Mouse (Mus musculus) thymus, postnatal 25 days (tissue): ENCODE data around the gene Atp13a3.
"Not testable (repeated sequence)": the region's sequence is repeated elsewhere in the genome, so short reads cannot be mapped to it uniquely, and the experiment has no call there.

Experiments used
- DNase-seq: peaks from one replicate; pipeline ENCODE4 v3.0.0; 2022

Atp13a3 gene

DNA sequence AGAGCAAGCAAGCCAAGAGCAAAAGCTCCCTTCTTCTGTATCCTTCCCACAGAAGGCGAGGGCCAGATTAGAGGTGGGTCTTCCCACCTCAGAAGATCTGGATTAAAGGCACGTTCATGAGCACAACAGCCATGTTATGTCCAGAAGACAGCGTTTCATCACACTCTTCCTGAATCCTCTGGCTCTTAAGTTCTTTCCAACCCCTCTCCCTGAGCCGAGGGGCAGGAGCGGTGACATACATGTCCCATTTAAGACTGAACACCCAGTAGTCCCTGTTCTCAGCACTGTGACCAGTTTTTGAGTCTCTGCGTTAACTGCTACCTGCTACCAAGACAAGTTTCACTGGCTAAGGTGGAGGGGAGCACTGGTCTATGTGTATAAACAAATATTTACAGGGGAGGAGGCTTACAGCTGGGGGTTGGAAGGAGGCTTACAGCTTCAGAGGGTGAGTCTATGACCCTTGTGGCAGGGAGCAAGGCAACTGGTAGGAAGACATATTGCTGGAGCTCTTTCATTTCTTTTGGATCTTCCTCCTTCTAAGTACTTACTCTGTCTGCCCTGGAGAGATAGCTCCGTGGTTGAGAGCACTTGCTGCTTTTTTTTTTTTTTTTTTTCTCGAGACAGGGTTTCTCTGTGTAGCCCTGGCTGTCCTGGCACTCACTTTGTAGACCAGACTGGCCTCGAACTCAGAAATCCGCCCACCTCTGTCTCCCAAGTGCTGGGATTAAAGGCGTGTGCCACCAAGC is at the start of gene Atp13a3:
Gene Atp13a3 (minus strand): TSS at position 51 of the 746 bp plus-strand sequence.
- no peak for DNase-seq

- DNase-seq = peak; percentile 26
Measured at GRCm38 (mm10) chr16:30453213-30453975, 47.6 kb upstream of the Atp13a3 start.

DNA sequence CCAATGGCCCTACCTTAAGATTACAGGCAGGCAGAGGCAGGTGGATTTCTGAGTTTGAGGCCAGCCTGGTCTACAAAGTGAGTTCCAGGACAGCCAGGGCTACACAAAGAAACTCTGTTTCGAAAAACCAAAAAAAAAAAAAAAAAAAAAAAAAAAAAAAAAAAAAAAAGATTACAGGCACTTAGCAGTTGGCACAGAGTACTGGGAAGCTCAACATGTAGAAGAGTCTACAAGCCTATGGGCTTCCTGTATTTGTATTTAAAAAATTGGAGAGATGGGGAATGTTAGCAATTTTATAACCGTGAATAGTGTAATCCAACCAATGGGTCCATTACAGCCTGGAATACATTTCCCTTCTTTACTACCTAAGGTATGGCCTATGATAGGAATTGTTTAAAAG is 45.4 kb upstream of the Atp13a3 start:
- DNase-seq = not testable (repeated sequence)

- DNase-seq = no peak
Measured at GRCm38 (mm10) chr16:30449017-30449416, 43.2 kb upstream of the Atp13a3 start.

- DNase-seq = no peak
Measured at GRCm38 (mm10) chr16:30448169-30448568, 42.4 kb upstream of the Atp13a3 start.

DNA sequence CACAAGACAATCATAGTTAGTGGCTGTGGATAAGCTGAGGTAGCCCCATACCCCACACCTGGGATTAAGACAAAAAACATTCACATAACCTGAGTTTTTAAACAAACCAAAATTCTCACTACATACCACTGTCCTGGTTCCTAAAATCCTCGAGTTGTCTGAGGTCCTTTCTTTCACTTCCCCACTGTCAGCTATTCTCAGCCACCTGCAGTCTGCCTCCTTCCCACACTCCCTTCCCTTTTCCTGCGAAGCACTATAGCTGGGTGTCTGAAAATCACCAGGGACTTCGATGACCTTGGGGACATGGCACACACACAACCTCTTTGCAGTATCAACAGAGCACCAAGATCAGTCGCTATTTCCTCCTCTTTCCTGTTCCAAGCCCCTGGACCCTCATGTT is 41.9 kb upstream of the Atp13a3 start:
- DNase-seq = no peak

DNA sequence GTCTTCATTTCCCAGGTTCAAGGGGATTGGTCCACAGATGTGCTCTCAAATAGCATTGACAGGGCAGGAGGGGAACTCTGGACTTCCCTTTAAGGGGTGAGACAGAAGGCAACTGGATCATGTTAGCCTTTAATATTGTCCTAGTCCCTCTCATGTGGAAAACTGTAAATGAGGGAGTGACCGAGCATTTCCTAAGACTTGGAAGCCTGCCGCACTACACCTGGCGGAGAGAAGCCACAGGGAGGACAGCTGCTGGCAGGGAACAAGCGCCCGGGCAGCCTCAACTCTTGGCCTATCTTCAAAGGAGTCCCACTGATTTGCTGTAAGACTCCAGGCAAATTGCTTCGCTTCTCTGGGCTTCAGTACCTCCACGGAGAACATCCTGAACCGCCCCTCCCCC is 37.6 kb upstream of the Atp13a3 start:
- DNase-seq = no peak

GRCm38 (mm10) chr16:30442451-30442850 is 36.7 kb upstream of the Atp13a3 start:
- no peak for DNase-seq

DNA sequence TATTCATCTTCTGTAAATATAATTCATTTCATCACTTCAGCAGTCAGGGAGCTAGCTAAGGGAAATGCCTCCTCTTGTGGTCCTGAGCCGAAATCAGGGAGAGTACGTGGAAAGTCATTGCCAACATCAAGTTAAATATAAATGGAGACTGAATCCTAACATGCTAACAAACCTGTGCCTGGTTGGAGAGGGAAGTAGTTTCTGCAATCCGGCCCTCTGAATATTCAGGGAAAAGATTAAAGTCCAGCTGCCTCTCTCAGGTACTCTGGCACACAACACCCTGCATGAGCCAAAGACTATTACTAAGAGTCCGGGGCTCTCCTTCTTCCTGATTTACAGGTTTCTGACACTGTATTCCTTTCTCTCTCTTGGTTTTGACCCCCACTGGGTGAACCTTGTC is 35.6 kb upstream of the Atp13a3 start:
- DNase-seq = no peak

- DNase-seq = no peak
Measured at GRCm38 (mm10) chr16:30439841-30440240, 34.1 kb upstream of the Atp13a3 start.

- DNase-seq = no peak
Measured at GRCm38 (mm10) chr16:30439411-30439810, 33.6 kb upstream of the Atp13a3 start.

- DNase-seq = no peak
Measured at GRCm38 (mm10) chr16:30436276-30436675, 30.5 kb upstream of the Atp13a3 start.

GRCm38 (mm10) chr16:30435393-30435792 is 29.6 kb upstream of the Atp13a3 start:
- DNase-seq = no peak

GRCm38 (mm10) chr16:30433148-30433547 is 27.4 kb upstream of the Atp13a3 start:
- no peak for DNase-seq

DNA sequence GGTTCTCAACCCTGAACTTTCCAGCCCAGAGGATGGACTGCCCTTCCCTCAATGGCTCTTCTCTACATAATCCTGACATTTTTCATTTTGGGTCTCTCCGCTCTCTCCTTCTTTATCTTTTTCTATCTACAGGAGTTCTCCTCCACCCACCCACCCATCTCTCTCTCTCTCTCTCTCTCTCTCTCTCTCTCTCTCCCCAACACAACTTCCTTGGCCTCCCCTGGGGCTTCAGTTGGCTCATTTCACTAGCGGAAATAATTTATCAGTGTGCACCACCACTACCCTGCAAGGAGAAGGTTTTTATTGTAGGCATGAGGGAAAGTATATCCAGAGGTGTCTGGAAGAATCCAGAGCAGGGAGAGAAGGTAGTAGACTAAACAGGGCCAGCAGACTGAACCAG is 26.3 kb upstream of the Atp13a3 start:
- DNase-seq = no peak

DNA sequence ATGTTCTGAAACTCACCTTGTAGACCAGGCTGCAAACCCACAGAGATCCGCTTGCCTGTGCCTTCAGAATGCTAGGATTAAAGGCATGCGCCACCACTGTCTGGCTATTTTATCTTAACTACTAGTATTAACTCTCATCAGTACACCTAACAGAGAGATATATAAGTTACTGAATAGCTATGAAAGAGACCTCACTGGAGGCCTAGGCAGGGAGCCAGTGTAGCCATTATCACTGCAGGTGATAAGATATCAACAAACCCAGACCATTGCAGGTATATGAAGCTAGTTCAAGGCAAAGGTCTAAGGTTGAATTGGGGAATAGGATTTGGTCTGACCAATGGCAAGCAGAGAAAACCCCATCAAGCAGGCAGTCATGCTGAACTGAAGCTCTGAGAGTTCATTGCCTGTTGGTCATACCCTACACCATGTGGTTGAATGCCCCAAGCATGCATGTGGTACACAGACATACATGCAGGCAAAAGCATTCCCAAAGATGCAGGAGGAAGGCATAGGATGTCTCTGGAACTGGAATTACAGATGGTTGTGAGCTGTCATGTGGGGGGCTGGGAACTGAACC is 24.8 kb upstream of the Atp13a3 start:
- no peak for DNase-seq

DNA sequence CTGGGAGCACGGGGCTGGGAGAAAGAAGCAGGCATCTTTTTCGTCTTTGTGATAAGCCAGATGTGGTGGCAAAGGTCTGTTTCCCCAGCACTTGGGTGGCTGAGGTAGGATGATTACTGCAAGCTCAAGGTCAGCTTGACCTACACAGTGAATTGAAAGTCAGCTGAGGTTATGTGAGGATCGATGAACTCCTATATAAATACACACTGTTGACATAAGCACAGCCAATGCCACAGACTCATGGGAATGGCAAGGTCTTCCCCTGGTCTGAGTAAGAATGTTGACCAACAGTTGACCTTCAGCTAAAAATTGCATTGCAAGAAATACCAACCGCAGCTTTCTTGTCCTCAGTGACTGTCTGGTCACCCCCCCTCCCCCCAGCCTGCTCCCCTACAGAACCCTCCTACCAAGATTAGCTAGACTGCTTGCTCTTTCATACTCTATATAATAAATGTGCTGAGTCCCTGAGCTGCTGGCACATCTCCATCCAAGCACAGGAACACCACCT is 23.0 kb upstream of the Atp13a3 start:
- no peak for DNase-seq

- DNase-seq = no peak
Measured at GRCm38 (mm10) chr16:30427466-30427865, 21.7 kb upstream of the Atp13a3 start.

DNA sequence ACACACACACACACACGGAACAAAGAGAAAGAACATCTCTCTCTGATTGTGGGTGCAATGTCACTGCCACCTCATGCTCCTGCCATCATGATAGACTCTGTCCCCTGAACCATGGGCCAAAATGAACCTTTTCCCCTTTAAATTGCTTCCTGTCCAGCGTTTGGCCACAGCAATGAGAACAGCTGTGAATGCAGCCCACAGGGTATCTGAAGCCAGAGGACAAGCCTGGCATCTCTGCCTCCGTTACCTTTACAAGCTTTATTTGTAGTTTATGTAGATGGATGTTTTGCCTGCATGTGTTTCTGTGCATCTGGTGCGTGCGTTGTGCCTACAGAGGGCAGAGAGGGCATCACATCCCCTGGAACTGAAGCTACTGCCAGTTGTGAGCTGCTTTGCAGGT is 21.2 kb upstream of the Atp13a3 start:
- DNase-seq = no peak

DNA sequence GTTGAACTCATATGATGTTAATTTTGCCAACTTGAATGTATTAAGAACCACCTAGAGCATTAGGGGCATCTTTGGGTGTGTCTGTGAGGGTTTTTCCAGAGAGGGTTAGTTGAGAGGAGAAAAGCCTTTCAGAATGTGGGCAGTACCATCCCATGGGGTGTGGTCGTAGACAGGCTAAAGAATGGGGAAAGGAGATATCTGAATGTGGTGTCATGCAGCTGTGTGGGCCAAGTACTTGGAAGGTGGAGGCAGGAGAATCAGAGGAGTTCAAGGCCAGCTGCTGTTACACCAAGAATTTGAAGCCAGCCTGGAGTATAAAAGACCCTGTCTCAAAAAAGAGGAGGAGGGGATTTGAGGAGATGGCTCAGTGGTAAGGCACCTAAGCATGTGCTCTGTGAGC is 20.2 kb upstream of the Atp13a3 start:
- no peak for DNase-seq

- DNase-seq = no peak
Measured at GRCm38 (mm10) chr16:30424053-30424452, 18.3 kb upstream of the Atp13a3 start.

DNA sequence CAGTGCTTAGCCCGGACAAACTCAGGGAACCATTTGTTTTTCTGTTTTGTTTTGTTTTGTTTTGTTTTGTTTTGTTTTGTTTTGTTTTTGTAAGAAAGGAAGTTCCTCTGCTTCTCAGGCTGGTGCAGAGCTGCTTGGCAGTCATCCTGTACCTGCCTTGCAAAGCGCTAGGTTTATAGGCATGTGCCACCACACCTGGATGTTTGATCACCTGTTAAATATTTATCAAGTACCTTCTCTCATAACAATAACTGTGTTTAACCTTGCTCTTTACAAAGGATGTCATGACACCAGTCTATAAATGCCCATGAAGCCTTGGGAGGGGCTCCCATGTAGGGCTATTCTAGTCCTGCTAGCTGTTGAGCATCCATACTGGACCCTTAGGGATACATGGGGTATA is 10.9 kb upstream of the Atp13a3 start:
- DNase-seq = no peak

DNA sequence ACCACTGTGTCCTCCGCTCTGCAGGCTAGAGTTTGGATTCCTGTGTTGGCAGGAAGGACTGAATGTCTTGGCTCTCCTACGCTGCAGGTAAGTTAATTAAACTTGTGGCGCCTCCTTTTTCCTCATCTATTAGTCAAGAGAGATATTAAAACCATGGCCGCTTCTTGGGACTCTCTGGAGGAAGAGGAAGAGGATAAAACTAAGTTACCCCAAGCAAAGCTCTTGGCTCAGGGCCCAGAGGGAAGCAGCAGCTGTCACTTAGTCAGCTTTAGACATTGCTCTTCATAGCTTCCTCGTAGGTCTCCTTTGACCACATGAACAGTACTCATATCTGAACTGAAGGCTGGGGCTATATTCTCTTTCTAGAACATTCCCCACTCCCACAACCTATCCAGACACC is 10.5 kb upstream of the Atp13a3 start:
- no peak for DNase-seq

- no peak for DNase-seq
Measured at GRCm38 (mm10) chr16:30412680-30413079, 6.9 kb upstream of the Atp13a3 start.
